ENCODE assay signal across 8 mouse cellular contexts in the genomic region with DNA sequence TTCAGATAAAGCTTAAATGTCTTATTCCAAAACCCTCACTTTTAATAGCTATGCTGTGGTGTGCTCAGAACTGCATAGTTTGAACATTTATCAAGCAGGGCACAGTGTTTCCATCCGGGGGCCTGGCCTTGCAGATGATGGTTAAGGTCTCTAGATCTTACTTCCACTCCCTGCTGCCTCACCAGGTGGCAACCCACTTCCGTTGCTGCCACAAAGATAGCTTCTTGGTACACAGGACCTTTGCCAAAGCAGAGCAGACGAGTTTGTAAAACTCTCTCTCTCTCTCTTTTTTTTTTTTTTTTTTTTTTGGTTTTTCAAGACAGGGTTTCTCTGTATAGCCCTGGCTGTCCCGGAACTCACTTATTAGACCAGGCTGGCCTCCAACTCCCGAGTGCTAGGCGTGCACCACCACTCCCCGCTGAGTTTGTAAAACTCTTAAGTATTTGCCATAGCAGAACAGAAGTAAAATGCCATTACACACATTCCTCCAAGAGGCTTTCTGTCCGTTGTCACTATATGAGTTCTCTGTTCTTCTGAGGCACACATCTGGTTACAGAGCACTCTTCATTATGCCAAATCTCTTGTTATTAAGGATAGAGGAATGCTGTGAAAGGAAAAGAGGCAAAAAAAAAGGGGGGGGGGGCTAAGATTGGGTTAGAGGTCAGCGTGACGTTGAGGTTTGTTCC. TPM values are rescaled to one million over a fixed set of nuclear protein-coding genes. Genes with fewer than 3 reads are reported as not detected.
A peak's percentile ranks its signal among the peaks of the same experiment; 100 is the strongest.
DNase-seq lines count a peak whose midpoint lies in the region; ATAC-seq and TF ChIP-seq lines count a peak whose summit lies in the region.

No protein-coding gene starts in this region.

- H3K4me1 ChIP-seq in forebrain, embryonic 11.5 days (replicated peaks; ENCODE audit: control insufficient read depth, insufficient read depth, low read length) = peaks cover 4% of the 10 kb centered on the region; the same call in 1 of the 2 replicates
- H3K4me1 ChIP-seq in liver, embryonic 12.5 days = peaks cover 27% of the 10 kb centered on the region
- peaks cover 9% of the 10 kb centered on the region for H3K4me1 ChIP-seq in olfactory bulb, adult 2 months (ENCODE audit: control insufficient read depth, insufficient read depth, low read length)

- peak overlapping the region; percentile 94 for H3K4me3 ChIP-seq in gastrocnemius, adult 2 months
- peak overlapping the region; percentile 81 for H3K4me3 ChIP-seq in forebrain, embryonic 11.5 days (ENCODE audit: low read depth, low read length)
- H3K4me3 ChIP-seq in liver, embryonic 12.5 days = peak overlapping the region; percentile 96
- peak overlapping the region; percentile 100; the same call in 1 of the 2 replicates for H3K4me3 ChIP-seq in olfactory bulb, adult 2 months (ENCODE audit: insufficient read depth, low read depth, low read length)

- DNase-seq in gastrocnemius, adult 2 months = no peak
- DNase-seq in gastrocnemius, postnatal 36 days = no peak
- DNase-seq in ES-CJ7 (ENCODE audit: low read depth, low spot score) = peak; percentile 43
- DNase-seq in forebrain, embryonic 11.5 days (ENCODE audit: low spot score) = peak; percentile 53
- DNase-seq in embryo, embryonic 11 days = no peak
- DNase-seq in right cerebral cortex, postnatal 36 days (ENCODE audit: low spot score in 2 of 2) = no peak

- no peaks in the 10 kb centered on the region for H3K27me3 ChIP-seq in forebrain, embryonic 11.5 days (ENCODE audit: control insufficient read depth, insufficient read depth, low read length)
- no peaks in the 10 kb centered on the region for H3K27me3 ChIP-seq in liver, embryonic 12.5 days (replicated peaks)

- no peak for TF ChIP-seq CTCF in gastrocnemius, adult 2 months (IDR thresholded peaks at IDR 0.05)
- TF ChIP-seq CTCF in olfactory bulb, adult 2 months (IDR thresholded peaks at IDR 0.05; ENCODE audit: insufficient read depth, low read depth, low read length) = no peak

- no peak overlapping the region for H3K9ac ChIP-seq in forebrain, embryonic 11.5 days (ENCODE audit: low read length)
- peak overlapping the region; percentile 49 for H3K9ac ChIP-seq in liver, embryonic 12.5 days

- H3K9me3 ChIP-seq in forebrain, embryonic 11.5 days (ENCODE audit: control insufficient read depth, low read length) = no peaks in the 10 kb centered on the region
- no peaks in the 10 kb centered on the region for H3K9me3 ChIP-seq in liver, embryonic 12.5 days (replicated peaks)

- intact Hi-C loops in gastrocnemius, adult 2 months (cut with DNase I) = loop anchor here (5.0 to 10.0 kb wide), 3 partner anchors 138 to 421 kb away; a partner anchor contains a TSS
- intact Hi-C loops in gastrocnemius, postnatal 36 days (cut with DNase I) = no loop called here

- H3K4me2 ChIP-seq in forebrain, embryonic 11.5 days (ENCODE audit: low read depth, low read length, severe bottlenecking) = peak overlapping the region; percentile 24
- H3K4me2 ChIP-seq in liver, embryonic 12.5 days = peak overlapping the region; percentile 70

- WGBS in forebrain, embryonic 11.5 days = 68% methylated on average over 10 of the region's 10 CpGs
- 54% methylated on average over 10 of the region's 10 CpGs for WGBS in liver, embryonic 12.5 days (ENCODE audit: insufficient replicate concordance)
- WGBS in olfactory bulb, adult 2 months = 50% methylated on average over 10 of the region's 10 CpGs

- no peak for TF ChIP-seq POLR2A in olfactory bulb, adult 2 months (IDR thresholded peaks at IDR 0.05; ENCODE audit: insufficient read depth, low read depth, low read length)

- H3K27ac ChIP-seq in gastrocnemius, adult 2 months = peak overlapping the region; percentile 97
- no peak overlapping the region for H3K27ac ChIP-seq in forebrain, embryonic 11.5 days (ENCODE audit: low read depth, low read length)
- H3K27ac ChIP-seq in liver, embryonic 12.5 days = peak overlapping the region; percentile 64; the same call in 1 of the 2 replicates
- peak overlapping the region; percentile 78; the same call in 1 of the 2 replicates for H3K27ac ChIP-seq in olfactory bulb, adult 2 months (ENCODE audit: insufficient read depth, low read depth, low read length)

- no peak for ATAC-seq in forebrain, embryonic 11.5 days (replicated peaks; ENCODE audit: low FRiP score)
- ATAC-seq in liver, embryonic 12.5 days = no peak

- no peaks in the 10 kb centered on the region for H3K36me3 ChIP-seq in forebrain, embryonic 11.5 days (ENCODE audit: control insufficient read depth, insufficient read depth, low read length)
- H3K36me3 ChIP-seq in liver, embryonic 12.5 days = no peaks in the 10 kb centered on the region

RNA-seq across cellular contexts. Expression of a gene that starts 0.8 kb away (rescaled TPM):
- total RNA-seq in gastrocnemius, adult 2 months (2021) = 10 to 100 TPM; 14.7 to 17.5 TPM
- total RNA-seq in gastrocnemius, postnatal 36 days (2021) = 10 to 100 TPM; 11.9 to 12.7 TPM
- 2.7 and 2.8 TPM in 2 replicates for polyA plus RNA-seq in forebrain, embryonic 11.5 days (2014; fragmentation: Nextera tagmentation; extraction: Ambion mirVana)
- 5.9 and 6.3 TPM in 2 replicates for polyA plus RNA-seq in liver, embryonic 12.5 days (2016; fragmentation: Nextera tagmentation; extraction: Ambion mirVana)
- not detected in 2 replicates for polyA plus RNA-seq in olfactory bulb, adult 2 months (2012; ENCODE audit: insufficient read depth, insufficient read length, low replicate concordance, missing spikeins)

Comparison
In these comparisons a context has a peak if more than half of its experiments do, and no peak if none do; other contexts are left out.
1. DNase-seq: peak in ES-CJ7 (single experiment) and forebrain, embryonic 11.5 days (single experiment); none in gastrocnemius, adult 2 months (single experiment), gastrocnemius, postnatal 36 days (0 of 2), embryo, embryonic 11 days (single experiment) and right cerebral cortex, postnatal 36 days (0 of 2).
2. Peak in every context shown above with its lines, with median percentiles within 50 percentile points of each other: H3K4me3 ChIP-seq.